Mouse (Mus musculus): Measurements from ENCODE around the gene Hnrnpm. TPM values are rescaled to one million over a fixed set of nuclear protein-coding genes. Genes with fewer than 3 reads are reported as not detected.

Hnrnpm gene
- polyA plus RNA-seq, 1 experiment from 2014 or later = 515 TPM

DNA sequence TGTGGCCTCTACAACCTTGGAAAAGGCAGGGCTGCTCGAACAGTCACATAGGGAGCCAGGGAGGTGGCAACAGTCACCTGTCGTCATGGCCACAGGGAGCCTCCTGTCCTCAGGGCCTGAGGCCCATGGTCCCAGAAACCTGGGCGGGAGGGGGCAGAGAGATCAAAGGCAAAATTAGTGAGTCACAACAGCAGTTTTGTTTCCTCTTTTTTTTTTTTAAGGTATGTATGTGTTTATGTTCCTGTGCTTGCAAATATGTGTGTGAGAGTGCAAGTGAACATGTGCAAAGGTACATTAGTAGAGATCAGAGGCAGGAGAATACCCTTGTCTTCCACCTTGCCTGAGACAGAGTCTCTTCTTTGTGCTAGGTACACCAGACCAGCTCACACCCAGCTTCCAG is 23.2 kb upstream of the Hnrnpm start:
- no peaks in the 10 kb centered on the region for H3K27me3 ChIP-seq (ENCODE audit: poor library complexity, severe bottlenecking)
- H3K36me3 ChIP-seq (replicated peaks) = peaks cover 24% of the 10 kb centered on the region
- H3K27ac ChIP-seq = no peak overlapping the region
- no peak overlapping the region for H3K4me3 ChIP-seq
- H3K9me3 ChIP-seq = peaks cover 6% of the 10 kb centered on the region; the same call in 1 of the 2 replicates
- H3K4me1 ChIP-seq = no peaks in the 10 kb centered on the region
- 78% methylated on average over 3 of the region's 3 CpGs for WGBS
- DNase-seq (ENCODE audit: extremely low spot score, low spot score) = no peak

DNA sequence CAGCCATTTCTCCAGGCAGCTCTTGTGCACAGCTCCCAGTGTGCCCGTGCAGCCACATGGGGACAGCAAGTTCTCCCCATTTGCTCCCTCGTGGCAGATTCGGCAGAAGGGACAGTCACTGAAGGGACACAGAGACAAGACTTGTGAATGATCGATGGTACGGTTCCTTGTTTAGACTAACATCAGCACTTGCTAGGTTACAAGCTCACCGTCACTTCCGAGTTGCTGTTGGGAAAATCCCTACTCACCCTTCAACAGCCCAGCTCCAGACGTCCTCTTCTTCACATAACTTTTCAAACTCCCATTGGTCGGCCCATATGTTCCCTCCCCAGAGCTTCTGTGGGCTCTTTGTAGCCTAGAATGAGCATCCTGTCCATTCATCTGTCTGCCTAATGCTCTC is 16.4 kb upstream of the Hnrnpm start:
- WGBS = 89% methylated on average over 9 of the region's 9 CpGs
- H3K36me3 ChIP-seq (replicated peaks) = peaks cover 17% of the 10 kb centered on the region

DNA sequence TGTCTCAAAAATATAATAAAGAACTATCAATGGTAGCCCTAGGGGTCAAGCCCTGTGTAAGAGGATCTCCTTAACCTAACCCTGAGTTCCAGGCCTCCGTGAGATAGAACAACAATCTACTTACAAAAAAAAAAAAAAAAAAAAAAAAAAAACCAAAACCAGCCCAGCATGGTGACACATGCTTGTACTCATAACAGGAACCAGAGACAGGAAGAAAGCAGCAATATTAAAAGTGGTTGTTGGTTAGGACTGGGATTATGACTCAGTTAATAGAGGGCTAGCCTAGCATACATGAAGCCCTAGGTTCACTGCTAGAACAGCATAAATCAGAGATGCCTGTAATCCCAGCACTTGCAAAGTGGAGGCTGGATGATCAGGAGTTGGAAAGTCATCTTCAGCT is 15.5 kb upstream of the Hnrnpm start:
- Histone ChIP-seq H3K36me3 (replicated peaks) (peaks cover 24% of the 10 kb centered on the region), H3K27ac (no peak overlapping the region), H3K27me3 (ENCODE audit: poor library complexity, severe bottlenecking) (no peaks in the 10 kb centered on the region), H3K4me1 (no peaks in the 10 kb centered on the region), H3K9me3 (no peaks in the 10 kb centered on the region), H3K4me3 (no peak overlapping the region)
- no peak for DNase-seq (ENCODE audit: extremely low spot score, low spot score)
- 83% methylated on average over 1 of the region's 1 CpGs for WGBS

More for the DNA sequence above, 16.4 kb upstream of the Hnrnpm start:
- H3K4me3 ChIP-seq = no peak overlapping the region
- no peak for DNase-seq (ENCODE audit: extremely low spot score, low spot score)
- H3K27me3 ChIP-seq (ENCODE audit: poor library complexity, severe bottlenecking) = no peaks in the 10 kb centered on the region
- no peak overlapping the region for H3K27ac ChIP-seq
- H3K9me3 ChIP-seq = no peaks in the 10 kb centered on the region
- H3K4me1 ChIP-seq = no peaks in the 10 kb centered on the region

DNA sequence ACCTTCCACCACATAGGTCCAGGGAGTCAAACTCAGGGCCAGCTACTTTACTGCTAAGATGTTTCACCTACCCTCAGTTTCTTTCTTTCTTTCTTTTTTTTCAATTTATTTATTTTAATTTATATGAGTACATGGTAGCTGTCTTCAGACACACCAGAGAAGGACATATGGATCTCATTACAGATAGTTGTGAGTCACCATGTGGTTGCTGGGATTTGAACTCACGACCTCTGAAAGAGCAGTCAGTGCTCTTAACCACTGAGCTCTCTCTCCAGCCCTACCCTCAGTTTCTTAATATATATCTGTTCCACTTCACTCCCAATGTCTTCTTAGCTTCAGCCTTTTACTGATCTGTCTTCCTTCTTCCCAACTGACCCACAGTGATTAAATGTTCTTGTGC is 8.8 kb upstream of the Hnrnpm start:
- H3K4me1 ChIP-seq = no peaks in the 10 kb centered on the region
- peaks cover 32% of the 10 kb centered on the region for H3K36me3 ChIP-seq (replicated peaks)
- DNase-seq (ENCODE audit: extremely low spot score, low spot score) = no peak
- H3K4me3 ChIP-seq = no peak overlapping the region
- no peaks in the 10 kb centered on the region for H3K27me3 ChIP-seq (ENCODE audit: poor library complexity, severe bottlenecking)
- H3K9me3 ChIP-seq = no peaks in the 10 kb centered on the region
- H3K27ac ChIP-seq = no peak overlapping the region
- 82% methylated on average over 1 of the region's 1 CpGs for WGBS

DNA sequence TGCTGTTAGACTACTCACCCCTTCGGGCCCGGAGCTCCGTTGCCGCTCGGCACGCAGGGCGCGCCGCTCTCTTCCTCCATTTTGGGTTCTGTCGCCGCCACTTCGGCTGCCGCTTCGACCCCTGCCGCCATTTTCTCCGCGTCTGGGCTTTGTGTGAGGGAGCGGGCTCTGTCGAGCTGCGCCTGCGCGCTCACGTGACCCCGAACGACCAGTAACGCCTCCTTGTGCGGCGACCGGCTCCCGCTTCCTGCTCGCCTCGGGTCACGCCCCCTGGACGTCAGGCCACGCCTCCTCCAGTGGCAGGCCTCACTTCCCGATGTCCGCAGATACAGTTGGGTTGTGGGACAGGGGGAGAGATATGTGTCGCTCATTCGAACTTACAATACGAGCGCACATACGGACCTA is 1.4 kb downstream of the Hnrnpm start:
- under 1% methylated on average over 42 of the region's 42 CpGs for WGBS
- Histone ChIP-seq H3K9me3 (no peaks in the 10 kb centered on the region), H3K4me1 (peaks cover 35% of the 10 kb centered on the region), H3K36me3 (replicated peaks) (peaks cover 27% of the 10 kb centered on the region), H3K4me3 (peak overlapping the region; percentile 81), H3K27ac (peak overlapping the region; percentile 99), H3K27me3 (ENCODE audit: poor library complexity, severe bottlenecking) (no peaks in the 10 kb centered on the region)
- peak; percentile 97 for DNase-seq (ENCODE audit: extremely low spot score, low spot score)

DNA sequence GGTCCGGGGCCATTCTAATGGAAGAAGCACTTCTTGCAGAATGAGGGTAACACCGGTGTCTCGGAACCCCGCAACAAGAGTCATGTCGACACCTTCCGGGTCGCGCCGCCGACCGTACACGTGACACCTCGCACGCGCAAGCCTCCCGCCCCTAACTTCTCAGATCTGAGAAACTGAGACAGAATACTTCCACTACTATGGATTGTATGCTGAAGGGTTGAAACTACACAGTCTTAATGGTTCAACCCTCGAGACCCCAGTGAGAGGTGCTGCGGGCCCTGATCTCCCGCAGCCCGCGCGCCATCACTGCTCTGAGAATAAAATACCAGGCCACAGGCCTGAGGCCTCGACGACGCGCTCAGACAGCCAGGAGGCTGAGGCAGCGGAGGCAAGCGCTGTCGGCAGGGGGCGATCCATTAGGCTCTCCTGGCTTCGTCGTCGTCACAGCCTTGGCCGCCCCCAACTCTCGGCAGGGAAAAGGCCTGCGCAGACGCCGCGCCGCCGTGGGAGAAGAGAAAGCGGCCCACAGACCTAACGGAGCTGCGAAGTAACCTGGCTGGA is 1.9 kb downstream of the Hnrnpm start:
- peak; percentile 68 for DNase-seq (ENCODE audit: extremely low spot score, low spot score)
- Histone ChIP-seq H3K9me3 (no peaks in the 10 kb centered on the region), H3K36me3 (replicated peaks) (peaks cover 27% of the 10 kb centered on the region), H3K4me1 (peaks cover 35% of the 10 kb centered on the region), H3K4me3 (peak overlapping the region; percentile 81), H3K27me3 (ENCODE audit: poor library complexity, severe bottlenecking) (no peaks in the 10 kb centered on the region), H3K27ac (peak overlapping the region; percentile 99)
- under 1% methylated on average over 44 of the region's 44 CpGs for WGBS

DNA sequence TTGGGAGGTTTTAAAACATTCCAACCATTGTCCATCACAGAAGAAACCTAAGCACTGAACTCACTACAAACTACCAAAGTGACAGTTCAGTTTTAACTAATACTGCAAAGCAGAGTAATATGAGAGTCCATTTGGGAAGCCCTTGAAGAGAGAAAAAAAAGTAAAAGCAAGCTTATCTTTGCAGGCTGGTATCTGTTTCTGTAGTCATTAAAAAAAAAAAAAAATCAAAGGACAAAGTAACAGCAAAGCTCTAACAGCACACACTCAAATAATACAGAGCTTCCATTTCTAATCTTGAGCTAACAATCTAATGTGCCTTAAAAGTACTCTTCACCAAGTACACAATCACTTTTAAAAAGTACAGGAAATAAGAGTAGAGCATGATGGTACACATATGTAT is 4.9 kb downstream of the Hnrnpm start:
- Histone ChIP-seq H3K9me3 (no peaks in the 10 kb centered on the region), H3K27me3 (ENCODE audit: poor library complexity, severe bottlenecking) (no peaks in the 10 kb centered on the region), H3K36me3 (replicated peaks) (peaks cover 47% of the 10 kb centered on the region), H3K4me3 (peak overlapping the region; percentile 81; the same call in 1 of the 2 replicates), H3K27ac (no peak overlapping the region), H3K4me1 (peaks cover 35% of the 10 kb centered on the region)
- DNase-seq (ENCODE audit: extremely low spot score, low spot score) = no peak

DNA sequence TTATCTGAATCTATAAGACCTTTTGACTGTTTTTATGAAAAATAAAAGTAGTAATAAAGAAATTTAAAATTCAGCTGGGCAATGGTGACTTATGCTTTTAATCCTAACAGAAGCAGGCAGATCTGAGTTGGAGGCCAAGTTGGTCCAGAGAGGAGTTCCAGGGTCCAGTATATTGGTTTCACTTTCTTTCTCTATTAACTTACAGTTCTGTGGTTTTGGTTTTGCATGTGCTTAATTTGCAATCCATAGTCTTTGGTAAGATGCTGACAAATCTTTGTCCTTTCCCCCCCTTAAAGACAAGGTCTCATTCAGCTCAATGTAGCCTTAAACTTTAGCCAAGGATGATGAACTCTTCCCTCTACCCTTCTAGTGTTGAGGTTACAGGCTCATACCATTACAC is 7.9 kb downstream of the Hnrnpm start:
- Histone ChIP-seq H3K36me3 (replicated peaks) (peaks cover 64% of the 10 kb centered on the region), H3K27ac (no peak overlapping the region), H3K4me3 (no peak overlapping the region), H3K4me1 (peaks cover 24% of the 10 kb centered on the region), H3K9me3 (no peaks in the 10 kb centered on the region), H3K27me3 (ENCODE audit: poor library complexity, severe bottlenecking) (no peaks in the 10 kb centered on the region)
- DNase-seq (ENCODE audit: extremely low spot score, low spot score) = no peak

DNA sequence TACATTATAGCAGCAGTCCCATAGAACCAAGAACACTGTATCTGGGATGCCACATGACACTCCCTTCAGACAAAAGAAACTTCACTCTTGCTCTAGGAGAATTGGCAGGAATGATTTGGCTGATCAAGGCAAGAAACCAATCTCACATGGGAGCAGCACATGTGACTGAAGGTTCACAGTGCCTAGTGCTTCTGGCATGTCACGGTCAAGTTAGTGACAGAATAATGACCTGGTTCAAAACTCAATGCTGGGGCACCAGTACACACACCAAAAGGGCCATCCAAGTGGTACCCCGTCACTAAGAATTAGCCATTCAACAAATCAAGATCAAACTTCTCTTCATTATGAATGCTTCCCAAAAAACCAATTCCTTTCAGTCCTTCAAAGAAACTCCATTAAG is 10.6 kb downstream of the Hnrnpm start:
- H3K27me3 ChIP-seq (ENCODE audit: poor library complexity, severe bottlenecking) = no peaks in the 10 kb centered on the region
- DNase-seq (ENCODE audit: extremely low spot score, low spot score) = no peak
- no peak overlapping the region for H3K27ac ChIP-seq
- H3K4me1 ChIP-seq = no peaks in the 10 kb centered on the region
- H3K36me3 ChIP-seq (replicated peaks) = peaks cover 53% of the 10 kb centered on the region
- WGBS = 96% methylated on average over 2 of the region's 2 CpGs
- no peaks in the 10 kb centered on the region for H3K9me3 ChIP-seq
- H3K4me3 ChIP-seq = no peak overlapping the region

DNA sequence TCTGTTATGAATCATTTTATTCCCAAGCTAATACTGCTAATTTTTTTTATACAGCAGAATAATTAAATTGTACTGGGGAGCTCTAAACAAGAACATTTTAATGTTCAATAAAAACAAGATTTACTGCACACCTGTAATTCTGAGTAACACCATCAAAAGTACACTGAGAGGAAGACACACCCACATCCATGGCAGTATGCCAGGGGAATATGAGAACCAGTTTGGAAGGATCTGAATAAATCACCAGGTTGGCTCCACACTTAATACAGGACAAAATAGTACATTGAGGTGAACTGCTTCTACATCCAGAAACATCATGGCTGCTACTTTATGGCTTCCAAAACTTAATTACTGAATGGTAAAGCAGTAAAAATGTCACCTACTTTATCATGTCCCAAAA is 11.2 kb downstream of the Hnrnpm start:
- no peak overlapping the region for H3K4me3 ChIP-seq
- no peak overlapping the region for H3K27ac ChIP-seq
- no peaks in the 10 kb centered on the region for H3K9me3 ChIP-seq
- H3K27me3 ChIP-seq (ENCODE audit: poor library complexity, severe bottlenecking) = no peaks in the 10 kb centered on the region
- DNase-seq (ENCODE audit: extremely low spot score, low spot score) = no peak
- H3K4me1 ChIP-seq = no peaks in the 10 kb centered on the region
- H3K36me3 ChIP-seq (replicated peaks) = peaks cover 53% of the 10 kb centered on the region

DNA sequence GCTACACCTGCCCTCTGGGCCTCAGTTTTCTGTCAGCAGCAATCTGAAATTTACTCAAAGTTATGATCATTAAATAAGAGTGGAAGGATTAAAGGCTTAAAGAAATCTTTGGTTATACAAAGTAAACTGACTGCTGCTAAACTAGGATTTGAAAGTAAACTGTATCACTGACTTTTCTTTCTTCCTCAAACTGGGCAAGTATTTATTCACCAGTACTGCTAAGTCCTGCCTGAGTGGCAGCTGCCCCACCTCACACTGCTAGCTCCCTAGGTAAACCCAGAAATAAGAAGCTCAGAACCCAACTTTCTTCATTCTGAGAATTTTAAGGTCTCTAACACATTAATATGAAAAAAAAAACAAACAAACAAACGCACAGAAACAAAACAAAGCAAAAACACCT is 12.8 kb downstream of the Hnrnpm start:
- H3K36me3 ChIP-seq (replicated peaks) = peaks cover 60% of the 10 kb centered on the region
- no peak overlapping the region for H3K4me3 ChIP-seq
- no peaks in the 10 kb centered on the region for H3K27me3 ChIP-seq (ENCODE audit: poor library complexity, severe bottlenecking)
- no peak overlapping the region for H3K27ac ChIP-seq
- no peaks in the 10 kb centered on the region for H3K9me3 ChIP-seq
- DNase-seq (ENCODE audit: extremely low spot score, low spot score) = no peak
- no peaks in the 10 kb centered on the region for H3K4me1 ChIP-seq
- 94% methylated on average over 1 of the region's 1 CpGs for WGBS

DNA sequence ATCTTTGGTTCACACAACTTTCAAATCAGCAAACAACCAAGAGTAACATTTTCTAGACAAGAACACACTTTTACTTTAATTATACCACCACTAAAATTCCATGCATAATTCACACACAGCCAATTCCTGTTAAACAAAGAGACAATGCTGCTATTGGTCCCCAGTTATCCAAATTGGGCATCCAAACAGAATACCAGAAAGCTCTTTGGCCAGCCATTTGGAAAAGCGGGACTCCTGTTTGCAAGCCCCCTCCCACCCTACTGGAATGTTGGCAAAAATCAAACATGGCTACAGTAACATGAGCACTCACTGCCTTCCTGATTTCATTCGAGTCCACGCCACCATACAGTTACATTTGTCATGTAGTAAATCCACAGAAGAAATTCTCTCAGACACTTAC is 17.0 kb downstream of the Hnrnpm start:
- H3K9me3 ChIP-seq = no peaks in the 10 kb centered on the region
- 95% methylated on average over 3 of the region's 3 CpGs for WGBS
- no peak for DNase-seq (ENCODE audit: extremely low spot score, low spot score)
- no peaks in the 10 kb centered on the region for H3K27me3 ChIP-seq (ENCODE audit: poor library complexity, severe bottlenecking)
- peaks cover 67% of the 10 kb centered on the region for H3K36me3 ChIP-seq (replicated peaks)
- no peak overlapping the region for H3K27ac ChIP-seq
- no peak overlapping the region for H3K4me3 ChIP-seq
- H3K4me1 ChIP-seq = no peaks in the 10 kb centered on the region

DNA sequence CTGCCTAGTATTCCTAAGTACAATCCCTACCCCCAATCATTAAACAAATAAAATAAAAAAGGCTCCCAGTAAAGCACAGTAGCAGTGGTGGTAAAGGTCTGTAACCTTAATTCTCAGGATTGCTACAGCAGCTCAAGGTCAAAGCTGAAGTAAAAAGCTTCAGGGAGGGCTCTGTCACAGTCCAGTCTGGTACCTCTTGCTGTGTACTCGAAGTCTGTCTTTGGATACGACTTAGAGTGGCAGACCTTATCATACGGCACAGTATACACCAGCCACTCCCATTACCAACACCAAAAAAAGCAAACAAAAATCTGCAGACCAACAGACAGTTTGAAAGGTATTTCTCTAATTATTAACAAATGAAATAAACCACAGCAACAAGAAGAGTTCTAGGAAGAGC is 19.8 kb downstream of the Hnrnpm start:
- H3K27me3 ChIP-seq (ENCODE audit: poor library complexity, severe bottlenecking) = no peaks in the 10 kb centered on the region
- H3K4me1 ChIP-seq = no peaks in the 10 kb centered on the region
- H3K4me3 ChIP-seq = no peak overlapping the region
- no peaks in the 10 kb centered on the region for H3K9me3 ChIP-seq
- WGBS = 88% methylated on average over 3 of the region's 3 CpGs
- no peak for DNase-seq (ENCODE audit: extremely low spot score, low spot score)
- peaks cover 80% of the 10 kb centered on the region for H3K36me3 ChIP-seq (replicated peaks)
- H3K27ac ChIP-seq = no peak overlapping the region
